Mouse (Mus musculus) retina, postnatal 7 days (tissue): ENCODE results near the gene Pigt.

Source experiments
- DNase-seq: peaks from one replicate; pipeline ENCODE4 v3.0.0-alpha.2; 2012; ENCODE audit warnings: low read depth, low spot score

The Pigt gene

GRCm38 (mm10) chr2:164496847-164497690, at the start of gene Pigt:
Gene Pigt (plus strand): TSS chr2:164497520.
- DNase-seq = peak; percentile 81

GRCm38 (mm10) chr2:164448140-164448539, 49.2 kb upstream of the Pigt start:
- no peak for DNase-seq

- DNase-seq = no peak
Observed at GRCm38 (mm10) chr2:164448921-164449320, 48.4 kb upstream of the Pigt start.

DNA sequence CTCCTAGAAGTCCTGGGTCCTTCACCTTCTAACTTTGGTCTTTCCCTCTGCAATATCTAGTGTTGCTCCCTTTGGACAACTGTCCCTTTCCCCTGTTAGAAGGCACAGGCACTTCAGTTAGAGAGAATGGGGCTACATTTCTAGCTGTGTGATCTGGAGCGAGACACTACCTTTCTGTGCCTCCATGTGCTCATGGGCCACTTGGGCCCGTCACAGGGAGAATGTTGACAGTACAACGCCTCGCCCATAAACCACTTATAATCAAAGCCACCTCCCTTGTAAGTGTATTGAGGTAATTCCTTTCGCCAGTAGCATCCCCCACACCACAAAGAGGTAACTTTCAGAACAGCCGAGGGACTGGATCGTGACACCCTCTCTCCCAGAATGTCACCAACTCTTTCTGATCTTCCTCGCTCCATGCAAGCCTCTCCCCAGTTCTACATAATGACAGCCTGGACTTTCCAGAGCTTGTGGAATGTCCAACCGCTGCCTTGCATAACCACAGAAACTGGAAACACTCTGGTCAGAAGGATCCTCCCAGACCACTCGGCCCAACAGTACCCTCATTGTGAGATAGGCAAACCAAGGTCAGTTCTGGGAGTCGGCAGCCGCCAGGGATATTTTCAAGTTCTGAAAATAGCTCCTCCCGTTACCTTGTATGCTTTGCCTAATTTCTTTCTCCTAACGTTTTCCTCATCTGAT, 47.8 kb upstream of the Pigt start:
- DNase-seq = no peak

DNA sequence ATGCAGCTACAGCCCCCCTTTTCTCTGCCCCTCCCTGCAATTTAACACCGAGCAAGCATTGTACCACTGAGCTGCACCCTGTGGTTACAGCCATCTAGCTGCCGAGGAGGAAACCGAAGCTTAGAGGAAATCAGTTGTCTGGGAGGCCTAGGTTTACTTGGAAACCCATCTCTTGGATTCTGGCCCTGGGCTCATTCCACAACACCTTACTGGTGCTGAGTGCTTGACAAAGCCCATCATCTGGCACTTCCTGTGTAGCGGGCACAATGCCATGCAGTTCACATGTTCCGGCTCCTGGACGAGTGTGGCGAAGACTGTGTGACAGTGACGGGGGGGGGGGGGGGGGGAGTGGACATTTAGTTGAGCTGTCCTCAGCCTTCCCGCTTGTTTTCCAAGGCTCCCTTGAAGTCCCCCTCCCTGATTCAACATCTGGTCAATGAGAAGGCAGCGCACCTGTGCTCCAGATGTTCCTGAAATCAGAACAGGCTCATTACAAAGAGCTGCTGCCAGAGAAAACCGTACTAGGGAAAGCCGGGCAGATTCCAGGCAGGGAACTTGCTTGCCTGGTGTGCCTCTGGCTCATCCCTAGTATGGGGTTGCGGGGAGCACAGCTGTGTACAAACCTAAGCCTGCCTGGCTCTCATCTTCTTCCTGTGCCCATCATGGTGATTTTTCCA, 45.2 kb upstream of the Pigt start:
- DNase-seq = no peak

DNA sequence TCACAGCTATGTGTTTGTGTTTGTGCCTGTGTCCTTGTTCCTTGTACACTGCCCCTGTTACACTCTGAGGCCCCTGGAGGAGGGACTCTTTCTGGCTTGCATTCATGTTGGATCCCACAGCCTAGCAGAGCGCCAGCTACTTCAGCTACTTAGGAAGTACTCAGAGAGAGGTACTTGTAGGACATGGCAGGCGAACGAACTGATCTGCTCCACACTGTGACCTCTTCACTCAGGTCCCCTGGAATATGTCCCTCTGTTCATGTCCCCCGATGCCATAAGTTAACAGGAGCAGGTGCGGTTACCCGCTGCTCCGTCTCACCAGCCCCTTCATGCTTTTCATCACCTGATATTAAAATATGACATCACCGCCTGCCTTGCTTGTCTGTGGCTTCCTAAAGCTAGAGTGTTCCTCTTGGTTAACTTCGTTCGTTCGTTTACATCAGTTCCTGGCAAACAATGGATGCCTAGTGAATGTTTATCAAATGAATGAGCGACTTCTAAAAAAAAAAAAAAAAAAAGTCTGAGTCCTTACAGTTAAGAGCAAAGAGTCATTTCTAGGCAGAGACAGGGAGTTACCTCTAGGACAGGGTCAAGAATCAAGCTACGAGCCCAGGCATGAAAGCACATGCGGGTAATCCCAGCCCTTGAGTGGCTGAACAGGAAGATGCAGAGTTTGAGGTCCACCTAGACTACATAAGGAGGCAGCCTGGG, 44.1 kb upstream of the Pigt start:
- DNase-seq = no peak

DNA sequence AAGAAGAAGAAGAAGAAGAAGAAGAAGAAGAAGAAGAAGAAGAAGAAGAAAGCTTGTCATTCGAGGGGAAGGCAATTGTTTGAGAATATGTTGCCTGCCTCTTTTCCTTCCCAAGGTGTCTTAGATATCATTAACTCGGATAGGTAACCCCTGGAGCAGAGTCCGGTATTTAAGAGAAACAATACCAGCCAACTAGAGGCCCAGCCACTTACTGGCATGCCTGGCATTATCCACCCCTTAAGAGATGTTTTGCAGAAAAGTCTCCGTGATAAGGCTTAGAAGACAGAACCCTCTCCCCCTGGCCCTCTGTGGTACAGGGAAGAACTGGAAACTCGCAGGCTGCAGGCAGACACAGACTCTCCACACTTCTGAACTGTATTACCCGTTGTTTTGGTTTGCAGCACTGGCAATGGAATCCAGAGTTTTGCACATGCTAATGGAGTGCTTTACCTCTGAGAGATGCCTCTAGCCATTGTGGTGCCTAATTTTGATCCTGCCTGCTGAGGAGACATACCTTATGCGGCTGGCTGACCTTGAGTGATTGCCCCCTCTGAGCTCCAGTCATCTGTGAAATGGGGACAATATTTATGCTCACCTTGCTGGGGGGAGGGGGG, 43.3 kb upstream of the Pigt start:
- no peak for DNase-seq

DNA sequence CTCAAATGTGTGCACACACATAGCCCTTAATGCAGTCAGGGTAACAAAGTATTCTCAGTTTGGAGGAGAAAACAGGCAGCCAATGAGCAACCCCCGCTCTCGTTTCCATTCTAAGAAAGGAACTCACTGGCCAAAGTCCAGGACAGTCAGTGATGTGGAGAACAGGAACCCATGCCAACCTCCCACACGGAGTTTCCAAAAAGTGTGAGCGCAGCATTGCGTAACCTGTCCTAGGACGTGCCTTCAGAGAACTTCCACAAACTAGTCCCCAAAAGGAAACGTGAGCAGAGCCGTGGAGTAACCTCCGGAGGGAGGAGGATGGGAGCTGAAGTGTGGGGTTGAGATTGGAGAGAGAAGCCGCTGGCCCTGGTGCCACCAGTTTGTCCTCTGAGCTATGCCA, 42.5 kb upstream of the Pigt start:
- DNase-seq = no peak

GRCm38 (mm10) chr2:164455421-164456190, 41.7 kb upstream of the Pigt start:
- DNase-seq = no peak

DNA sequence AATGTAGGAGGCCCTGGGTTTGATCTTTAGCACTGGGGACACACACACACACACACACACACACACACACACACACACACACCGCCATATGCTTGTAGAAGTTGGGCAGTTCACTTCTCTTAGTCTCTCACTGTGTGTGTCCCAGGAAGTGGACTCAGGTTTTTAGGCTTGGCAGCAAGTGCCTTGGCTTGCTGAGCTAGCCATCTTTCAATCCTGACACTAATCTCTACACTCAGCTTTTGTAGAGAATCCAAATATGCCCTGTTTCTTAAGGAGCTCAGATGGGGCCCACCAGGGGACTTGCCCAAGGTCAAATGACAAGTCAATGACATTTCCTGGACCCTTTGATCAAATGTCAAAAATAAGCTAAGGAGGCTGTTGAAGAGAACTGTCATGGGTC, 40.9 kb upstream of the Pigt start:
- no peak for DNase-seq

GRCm38 (mm10) chr2:164456864-164457300, 40.4 kb upstream of the Pigt start, which contains the start of gene Sys1:
Gene Sys1 (plus strand): TSS chr2:164456964.
- no peak for DNase-seq

DNA sequence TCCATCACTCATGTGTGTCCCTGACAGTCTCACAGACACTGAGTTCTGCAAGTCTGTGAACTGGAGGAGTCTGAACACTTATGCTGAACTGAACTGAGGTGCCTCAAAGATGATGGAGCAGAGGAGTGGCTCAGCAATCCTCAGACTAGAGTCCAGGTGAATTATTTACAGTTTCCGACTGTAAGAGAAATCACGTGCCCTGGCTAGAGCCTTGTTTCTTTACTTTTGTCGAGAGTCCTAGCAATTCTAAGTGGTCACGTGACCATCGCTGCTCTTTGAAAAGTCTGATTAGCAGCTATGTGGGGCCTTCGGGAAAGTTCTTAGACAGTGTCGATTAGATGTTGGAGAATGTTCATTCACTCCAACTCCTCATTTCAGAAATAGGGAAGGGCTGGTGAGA, 39.4 kb upstream of the Pigt start:
- DNase-seq = no peak

DNA sequence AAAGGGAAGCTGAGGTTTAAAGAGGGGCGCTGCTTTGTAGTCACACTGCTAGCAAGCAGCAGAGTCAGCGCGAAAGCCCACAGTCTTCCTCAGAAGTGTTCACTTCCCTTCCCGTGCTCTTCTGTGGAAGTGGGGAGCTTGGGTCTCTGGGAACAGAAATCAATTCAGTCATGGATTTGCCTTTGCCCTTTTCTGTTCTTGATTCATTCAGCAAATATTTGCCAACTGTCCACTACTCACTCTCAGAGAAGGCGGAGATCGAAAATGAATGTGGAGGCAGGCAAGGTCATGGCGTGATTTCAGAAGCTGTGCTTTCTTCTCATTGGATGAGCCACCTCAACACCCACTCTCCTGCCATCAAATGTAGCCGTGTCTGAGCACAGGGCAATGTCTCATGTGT, 38.8 kb upstream of the Pigt start:
- no peak for DNase-seq

- peak; percentile 97 for DNase-seq
Observed at GRCm38 (mm10) chr2:164460745-164461551, 36.4 kb upstream of the Pigt start, which contains the start of gene Gm20458. Gene Gm20458 (plus strand): TSS chr2:164460967.

- DNase-seq = no peak
Observed at GRCm38 (mm10) chr2:164465161-164465560, 32.2 kb upstream of the Pigt start.

DNA sequence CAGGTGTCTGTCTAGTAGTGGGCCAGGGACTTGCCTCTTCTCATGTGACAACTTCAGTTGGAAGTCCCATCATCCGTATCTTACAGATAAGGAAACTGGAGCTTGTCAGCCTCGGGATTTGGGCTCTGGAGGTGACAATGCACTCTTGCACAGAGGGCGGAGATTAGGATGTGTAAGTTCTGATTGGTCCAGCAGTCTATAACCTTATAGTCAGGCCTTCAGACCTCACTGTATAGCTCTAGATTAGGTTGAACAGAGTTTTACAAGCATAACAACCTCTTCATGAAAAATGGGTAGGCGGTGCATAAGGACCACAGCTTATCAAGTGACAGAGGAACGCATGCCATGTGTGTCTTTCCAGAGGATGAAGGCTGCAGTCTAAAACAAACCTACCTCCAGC, 30.5 kb upstream of the Pigt start:
- no peak for DNase-seq

- peak; percentile 39 for DNase-seq
Observed at GRCm38 (mm10) chr2:164470254-164470653, 27.1 kb upstream of the Pigt start.

GRCm38 (mm10) chr2:164473624-164474023, 23.7 kb upstream of the Pigt start, which contains the start of gene Trp53tg5:
Gene Trp53tg5 (minus strand): TSS chr2:164473724.
- no peak for DNase-seq

DNA sequence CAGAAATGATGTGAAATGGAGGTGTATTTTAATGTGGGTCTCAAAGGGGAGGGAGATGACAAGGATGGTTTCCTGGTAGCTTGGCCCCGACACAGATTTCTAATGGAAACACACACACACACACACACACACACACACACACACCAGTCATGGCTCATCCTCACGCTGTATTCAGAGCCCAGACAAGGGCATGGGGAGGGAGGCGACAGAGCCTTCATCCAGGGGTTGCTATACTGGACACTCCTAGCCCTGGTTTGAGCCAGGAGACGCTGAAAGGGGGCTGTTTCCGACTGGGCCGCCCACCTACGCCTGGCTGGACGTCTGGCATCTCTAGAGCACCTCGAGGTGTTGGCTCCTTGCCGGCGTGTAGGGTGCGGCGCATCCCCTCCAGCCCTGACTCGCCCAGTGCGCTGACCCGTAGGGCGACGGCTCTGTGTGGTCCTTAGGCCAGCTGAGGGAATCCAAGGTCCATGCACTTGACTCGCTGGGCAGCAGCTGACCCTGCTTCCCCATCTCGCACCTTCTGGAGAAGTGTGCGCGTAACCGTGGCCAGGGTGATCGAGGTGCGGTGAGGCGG, 11.6 kb upstream of the Pigt start, which contains the start of gene Dbndd2:
Dbndd2 (plus strand) TSS at position 426 of the 577 bp plus-strand sequence.
- peak; percentile 30 for DNase-seq
